Mouse (Mus musculus): Measurements from ENCODE around the gene Snrpf. TPM values are rescaled to one million over a fixed set of nuclear protein-coding genes. Genes with fewer than 3 reads are reported as not detected.
A peak's percentile ranks its signal among the peaks of the same experiment; 100 is the strongest.

Snrpf gene
- total RNA-seq, 2 experiments from 2014 or later, result 25.2 to 37.9 TPM

DNA sequence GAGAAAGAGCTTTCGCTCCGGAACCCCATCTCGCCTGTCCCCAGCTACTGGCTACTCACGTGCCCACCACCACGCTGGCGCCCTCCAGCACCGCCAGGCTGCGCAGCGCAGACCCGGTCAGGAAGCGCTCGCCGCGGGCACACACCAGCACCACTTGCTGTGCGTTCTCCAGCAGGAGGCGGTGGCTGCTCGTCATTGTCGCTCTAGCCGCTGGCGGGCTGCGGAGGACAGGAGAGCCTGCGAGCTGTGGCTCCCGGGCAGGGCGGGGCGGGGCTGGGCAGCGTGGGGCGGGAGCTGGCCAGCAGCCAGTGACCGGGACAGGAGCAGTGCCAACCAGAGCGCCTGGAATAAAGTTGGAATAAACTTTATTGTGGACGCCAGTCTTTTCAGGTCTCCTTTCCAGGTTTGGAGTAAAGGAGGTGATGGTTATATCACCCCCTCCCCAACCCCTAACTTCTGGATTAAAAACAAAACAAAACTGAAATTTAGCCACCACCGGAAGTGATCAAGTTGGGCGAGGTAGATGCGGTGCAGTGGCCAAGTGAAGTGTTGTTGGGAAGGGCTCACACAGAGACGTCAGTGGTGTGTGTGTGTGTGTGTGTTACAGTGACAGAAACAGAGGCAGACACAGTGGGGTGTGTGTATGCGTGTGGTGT lies 49.6 kb downstream of the Snrpf start, which contains the start of gene Amdhd1:
Gene Amdhd1 (minus strand): TSS at position 259 of the 656 bp plus-strand sequence.
- ATAC-seq (replicated peaks; ENCODE audit: low FRiP score, poor library complexity, severe bottlenecking), result peak; percentile 97

DNA sequence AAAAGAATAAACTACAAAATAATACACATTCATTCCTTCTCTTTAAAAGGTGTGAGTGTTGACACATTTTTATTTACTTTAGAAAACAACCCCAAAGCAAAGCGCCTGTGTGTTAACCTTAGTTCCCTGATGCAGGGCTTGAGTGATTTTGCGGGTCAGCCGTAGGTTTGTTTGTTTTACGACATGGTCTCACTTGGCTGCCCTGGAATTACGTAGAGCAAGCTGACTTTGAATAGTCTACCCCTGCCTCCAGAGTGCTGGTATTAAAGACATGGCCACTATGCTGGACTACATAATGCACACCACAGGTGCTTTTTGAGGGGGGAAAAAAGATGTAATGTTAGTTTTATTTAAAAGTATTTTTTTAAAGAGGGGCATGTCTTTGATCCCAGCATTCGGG lies 50.7 kb downstream of the Snrpf start:
- no peak for ATAC-seq (replicated peaks; ENCODE audit: low FRiP score, poor library complexity, severe bottlenecking)

- no peak for ATAC-seq (replicated peaks; ENCODE audit: low FRiP score, poor library complexity, severe bottlenecking)
Observed at GRCm38 (mm10) chr10:93538287-93538686, 51.2 kb downstream of the Snrpf start.

Other genes with a start within 250 kb of the Snrpf start
- gene Lta4h, start 136.3 kb downstream of the Snrpf start, total RNA-seq (2015; ENCODE audit: low replicate concordance), result 251 and 286 TPM in 2 replicates
- 144 and 157 TPM in 2 replicates for gene Lta4h, start 136.3 kb downstream of the Snrpf start, total RNA-seq (2017; ENCODE audit: low replicate concordance)
- 2.5 and 3.6 TPM in 2 replicates for gene Hal, start 100.9 kb downstream of the Snrpf start, total RNA-seq (2015; ENCODE audit: low replicate concordance)
- 0.51 and 1.3 TPM in 2 replicates for gene Hal, start 100.9 kb downstream of the Snrpf start, total RNA-seq (2017; ENCODE audit: low replicate concordance)
- gene Amdhd1, start 49.7 kb downstream of the Snrpf start, total RNA-seq (2015; ENCODE audit: low replicate concordance), result not detected in 2 replicates
- not detected in 2 replicates for gene Amdhd1, start 49.7 kb downstream of the Snrpf start, total RNA-seq (2017; ENCODE audit: low replicate concordance)
- not detected in 2 replicates for gene Ccdc38, start 49.1 kb downstream of the Snrpf start, total RNA-seq (2015; ENCODE audit: low replicate concordance)
- gene Ccdc38, start 49.1 kb downstream of the Snrpf start, total RNA-seq (2017; ENCODE audit: low replicate concordance), result 0.34 TPM in 1 of 2 replicates, not detected in the other
- 8.8 and 13.0 TPM in 2 replicates for gene Ntn4, start 51.0 kb upstream of the Snrpf start, total RNA-seq (2015; ENCODE audit: low replicate concordance)
- gene Ntn4, start 51.0 kb upstream of the Snrpf start, total RNA-seq (2017; ENCODE audit: low replicate concordance), result 12.6 and 16.9 TPM in 2 replicates
- not detected in 2 replicates for gene Usp44, start 241.8 kb upstream of the Snrpf start, total RNA-seq (2015; ENCODE audit: low replicate concordance)
- gene Usp44, start 241.8 kb upstream of the Snrpf start, total RNA-seq (2017; ENCODE audit: low replicate concordance), result 0.28 TPM in 1 of 2 replicates, not detected in the other